Mouse (Mus musculus) embryonic facial prominence, embryonic 13.5 days (tissue): ENCODE measurements around the gene Dbn1. TPM values are rescaled to one million over a fixed set of nuclear protein-coding genes. Genes with fewer than 3 reads are reported as not detected.

Experiments
- ATAC-seq: fragments of 200-750 bp; cut with Nextera tagmentation; 2 replicates; pipeline ENCODE4 v1.8.0; 2017; ENCODE audit warnings: low read depth; ENCODE audit not compliant: insufficient number of reproducible peaks, insufficient read depth, low FRiP score, low TSS enrichment
- H3K27ac ChIP-seq: fragments of 300-500 bp; sonication (generic); 2 replicates; pipeline ENCODE4 v1.5.1; 2015; ENCODE audit warnings: moderate library complexity, mild to moderate bottlenecking, inconsistent platforms
- H3K27me3 ChIP-seq: fragments of 300-500 bp; sonication (generic); 2 replicates; pipeline ENCODE4 v1.6.1; 2015; ENCODE audit warnings: mild to moderate bottlenecking, inconsistent platforms
- H3K36me3 ChIP-seq: fragments of 300-500 bp; sonication (generic); 2 replicates; pipeline ENCODE4 v1.6.1; 2015; ENCODE audit warnings: mild to moderate bottlenecking, inconsistent platforms
- H3K4me1 ChIP-seq: fragments of 300-500 bp; sonication (generic); 2 replicates; pipeline ENCODE4 v1.6.1; 2015; ENCODE audit warnings: inconsistent platforms
- H3K4me2 ChIP-seq: fragments of 300-500 bp; sonication (generic); 2 replicates; pipeline ENCODE4 v1.6.1; 2015; ENCODE audit warnings: moderate library complexity, mild to moderate bottlenecking, inconsistent platforms
- H3K4me3 ChIP-seq: fragments of 300-500 bp; sonication (generic); 2 replicates; pipeline ENCODE4 v1.5.1; 2015; ENCODE audit warnings: mild to moderate bottlenecking, inconsistent platforms
- H3K9ac ChIP-seq: fragments of 300-500 bp; sonication (generic); 2 replicates; pipeline ENCODE4 v1.6.1; 2015; ENCODE audit warnings: mild to moderate bottlenecking, inconsistent platforms
- H3K9me3 ChIP-seq: fragments of 300-500 bp; sonication (generic); 2 replicates; pipeline ENCODE4 v1.6.1; 2016; ENCODE audit warnings: inconsistent platforms
- WGBS: fragments of 180-500 bp; shearing (Covaris S2); methylation state at CpG from one replicate; pipeline ENCODE4 v1.1.7; 2015; ENCODE audit warnings: mixed read lengths; 5-methylcytosine and 5-hydroxymethylcytosine counted together
- polyA plus RNA-seq: library from polyadenylated mRNA; unstranded; fragments of >200 nt; fragmentation: Nextera tagmentation; extraction: Ambion mirVana; gene quantifications from 2 replicates; pipeline ENCODE4 v1.2.1, GENCODE M21; 2015

The Dbn1 gene
- polyA plus RNA-seq, 1 experiment from 2014 or later = 276 TPM

DNA sequence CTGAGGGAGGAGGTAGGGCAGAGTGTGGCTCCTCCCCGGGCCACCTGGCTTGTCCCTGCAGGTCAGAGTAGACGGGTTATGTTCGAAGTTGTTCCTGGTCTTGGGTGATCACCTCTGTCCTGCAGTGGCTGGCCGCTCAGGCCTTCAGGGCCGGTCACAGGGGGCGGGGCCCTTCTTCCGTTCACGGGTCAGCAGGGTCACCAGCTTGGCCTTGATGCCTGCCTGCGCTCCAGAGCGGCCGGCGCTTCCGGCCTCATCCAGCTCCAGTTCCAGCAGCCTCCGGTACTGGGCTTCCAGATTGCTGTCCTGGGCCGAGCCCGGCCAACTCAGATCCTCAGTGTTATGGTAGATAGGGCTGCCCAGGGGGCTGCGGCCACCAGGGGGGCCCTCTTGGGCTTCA lies 35.4 kb upstream of the Dbn1 start:
- H3K4me3 ChIP-seq = no peak overlapping the region
- H3K9me3 ChIP-seq = no peaks in the 10 kb centered on the region
- H3K9ac ChIP-seq = no peak overlapping the region
- no peaks in the 10 kb centered on the region for H3K4me1 ChIP-seq
- 39% methylated on average over 17 of the region's 17 CpGs for WGBS
- no peak for ATAC-seq
- no peaks in the 10 kb centered on the region for H3K27me3 ChIP-seq
- no peaks in the 10 kb centered on the region for H3K36me3 ChIP-seq
- no peak overlapping the region for H3K4me2 ChIP-seq
- H3K27ac ChIP-seq = no peak overlapping the region

DNA sequence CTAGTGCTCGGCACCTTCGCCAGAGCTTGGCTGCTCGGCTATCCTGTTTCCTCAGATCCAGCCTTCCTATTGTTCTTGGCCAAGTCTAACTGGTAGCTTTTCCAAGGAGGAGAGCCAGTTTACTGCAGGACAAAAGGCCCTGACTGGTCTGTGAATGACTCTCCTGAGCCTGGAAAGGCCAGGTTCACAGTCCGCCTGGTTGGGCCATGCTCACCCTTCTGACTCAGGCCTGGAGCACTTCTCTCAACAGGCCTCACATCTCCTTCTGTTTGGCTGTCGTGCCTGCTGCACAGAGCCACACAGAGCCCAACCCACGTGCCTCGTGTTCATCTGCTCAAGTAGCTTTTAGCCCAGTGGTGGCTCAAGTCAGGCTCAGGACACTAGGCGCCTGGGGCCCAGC lies 34.8 kb upstream of the Dbn1 start:
- no peaks in the 10 kb centered on the region for H3K4me1 ChIP-seq
- WGBS = 57% methylated on average over 8 of the region's 8 CpGs
- H3K27ac ChIP-seq = no peak overlapping the region
- H3K4me3 ChIP-seq = no peak overlapping the region
- H3K4me2 ChIP-seq = no peak overlapping the region
- H3K9ac ChIP-seq = no peak overlapping the region
- no peaks in the 10 kb centered on the region for H3K9me3 ChIP-seq
- no peaks in the 10 kb centered on the region for H3K27me3 ChIP-seq
- ATAC-seq = no peak
- no peaks in the 10 kb centered on the region for H3K36me3 ChIP-seq

DNA sequence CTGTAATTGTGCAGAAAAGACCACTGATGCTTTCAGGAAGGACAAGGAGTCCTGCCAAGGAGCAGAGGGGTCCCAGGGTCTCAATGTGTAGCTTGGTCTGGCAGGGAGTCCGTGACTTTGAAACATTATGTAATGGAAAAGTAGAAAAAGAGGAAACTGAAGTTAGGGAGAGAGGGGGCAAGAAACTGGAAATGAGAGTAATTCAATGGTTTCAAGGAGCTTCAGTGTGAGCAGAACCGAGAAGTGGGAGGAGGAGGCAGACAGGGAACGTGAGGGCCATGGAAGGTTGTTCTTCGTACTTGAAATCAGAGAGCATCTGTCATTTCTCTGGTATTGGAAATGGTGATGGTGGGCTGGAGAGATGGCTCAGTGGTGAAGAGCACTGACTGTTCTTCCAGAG lies 31.7 kb upstream of the Dbn1 start:
- Histone ChIP-seq H3K4me1 (no peaks in the 10 kb centered on the region), H3K36me3 (no peaks in the 10 kb centered on the region), H3K9ac (no peak overlapping the region), H3K4me3 (no peak overlapping the region), H3K27ac (no peak overlapping the region), H3K9me3 (no peaks in the 10 kb centered on the region), H3K4me2 (no peak overlapping the region), H3K27me3 (no peaks in the 10 kb centered on the region)
- ATAC-seq = no peak
- 76% methylated on average over 4 of the region's 4 CpGs for whole genome bisulfite sequencing

DNA sequence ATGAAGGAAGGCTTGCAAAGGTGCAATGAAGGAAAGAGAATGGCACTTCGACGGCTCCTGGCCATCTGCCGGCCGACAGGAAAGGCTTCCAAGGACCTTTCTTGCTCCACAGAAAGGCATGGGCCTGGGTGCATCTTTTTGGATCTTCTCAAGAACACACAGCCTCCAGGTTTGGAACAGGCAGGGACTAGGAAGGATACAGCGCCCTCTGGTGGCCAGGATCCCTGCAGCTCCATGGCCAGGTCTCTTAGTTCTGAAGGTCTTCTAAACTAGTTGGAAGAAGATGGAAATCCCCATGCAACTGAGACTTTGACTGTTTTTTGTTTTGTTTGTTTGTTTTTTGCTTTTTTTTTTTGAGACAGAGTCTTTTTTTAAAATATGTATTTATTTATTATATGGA lies 29.0 kb upstream of the Dbn1 start:
- WGBS = 5% methylated on average over 5 of the region's 5 CpGs
- ATAC-seq = no peak
- peaks cover 7% of the 10 kb centered on the region for H3K4me1 ChIP-seq
- H3K9me3 ChIP-seq = no peaks in the 10 kb centered on the region
- no peaks in the 10 kb centered on the region for H3K36me3 ChIP-seq
- no peak overlapping the region for H3K27ac ChIP-seq
- no peak overlapping the region for H3K9ac ChIP-seq
- no peak overlapping the region for H3K4me2 ChIP-seq
- H3K27me3 ChIP-seq = no peaks in the 10 kb centered on the region
- H3K4me3 ChIP-seq = no peak overlapping the region

DNA sequence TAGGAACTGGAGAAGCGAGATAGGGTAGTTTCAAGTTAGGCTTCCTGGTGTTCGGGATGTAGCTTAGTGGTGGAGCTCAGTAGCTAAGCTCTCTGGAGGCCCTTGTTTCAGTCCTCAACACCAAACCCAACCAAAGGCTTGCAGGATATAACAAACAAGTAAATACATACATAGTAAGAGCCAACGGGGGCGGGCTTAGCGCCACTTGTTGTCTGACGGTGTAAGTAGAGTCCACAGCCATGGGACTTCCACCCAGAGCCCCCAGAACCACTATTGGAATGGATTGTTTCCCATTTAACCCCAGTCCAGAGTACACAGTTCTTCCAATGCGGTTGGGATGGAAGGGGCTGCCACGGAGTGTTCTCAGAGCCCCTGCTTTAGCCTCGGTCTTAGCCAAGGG lies 25.9 kb upstream of the Dbn1 start:
- no peak overlapping the region for H3K27ac ChIP-seq
- peaks cover 34% of the 10 kb centered on the region for H3K4me1 ChIP-seq
- H3K9me3 ChIP-seq = no peaks in the 10 kb centered on the region
- peak overlapping the region; percentile 93; the same call in 1 of the 2 replicates for H3K9ac ChIP-seq
- peak overlapping the region; percentile 92 for H3K4me2 ChIP-seq
- H3K27me3 ChIP-seq = no peaks in the 10 kb centered on the region
- peak overlapping the region; percentile 87 for H3K4me3 ChIP-seq
- ATAC-seq = no peak
- H3K36me3 ChIP-seq = peaks cover 9% of the 10 kb centered on the region
- WGBS = 31% methylated on average over 9 of the region's 9 CpGs

DNA sequence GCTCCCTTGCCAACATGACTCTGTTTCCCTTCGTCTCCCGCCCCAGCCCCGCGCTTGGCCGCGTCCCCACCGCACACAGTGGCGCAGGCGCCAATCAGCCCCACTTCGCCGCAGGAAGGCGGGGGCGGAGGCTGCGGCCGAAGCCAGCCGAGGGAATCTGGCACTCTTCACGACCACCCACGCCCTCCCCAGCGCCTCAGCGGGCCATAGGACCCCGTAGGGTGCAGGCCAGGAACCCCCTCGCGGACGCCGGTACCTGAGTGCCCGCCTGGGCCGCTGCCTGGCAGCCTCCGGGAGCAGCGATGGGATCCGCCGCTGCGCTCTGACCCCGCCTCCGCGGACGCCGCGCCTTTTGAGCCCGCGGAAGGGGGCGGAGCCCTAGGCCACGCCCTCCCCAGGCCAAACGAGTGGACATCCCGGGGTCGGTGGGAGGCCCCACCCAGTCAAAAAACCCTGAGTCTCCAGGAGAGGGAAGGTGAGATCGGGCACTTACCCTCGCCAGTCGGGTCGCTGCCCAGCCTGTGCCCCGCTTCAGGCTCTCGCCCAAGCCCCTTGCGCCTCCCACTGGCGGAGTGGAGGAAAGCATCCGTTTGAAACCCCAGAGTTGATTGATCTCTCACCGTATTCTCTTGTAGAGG lies 25.3 kb upstream of the Dbn1 start, which contains the start of gene Pdlim7:
Gene Pdlim7, minus strand, starts transcription at position 566 of the 638 bp plus-strand sequence.
- peaks cover 35% of the 10 kb centered on the region for H3K4me1 ChIP-seq
- peak within 1 kb of the TSS; percentile 93 for H3K9ac ChIP-seq
- peaks cover 15% of the 10 kb centered on the region for H3K36me3 ChIP-seq
- peak within 1 kb of the TSS; percentile 92 for H3K4me2 ChIP-seq
- no peaks in the 10 kb centered on the region for H3K27me3 ChIP-seq
- peak within 1 kb of the TSS; percentile 89 for H3K27ac ChIP-seq
- under 1% methylated on average over 55 of the region's 55 CpGs for WGBS
- H3K4me3 ChIP-seq = peak within 1 kb of the TSS; percentile 87
- ATAC-seq = peak; percentile 57
- no peaks in the 10 kb centered on the region for H3K9me3 ChIP-seq

DNA sequence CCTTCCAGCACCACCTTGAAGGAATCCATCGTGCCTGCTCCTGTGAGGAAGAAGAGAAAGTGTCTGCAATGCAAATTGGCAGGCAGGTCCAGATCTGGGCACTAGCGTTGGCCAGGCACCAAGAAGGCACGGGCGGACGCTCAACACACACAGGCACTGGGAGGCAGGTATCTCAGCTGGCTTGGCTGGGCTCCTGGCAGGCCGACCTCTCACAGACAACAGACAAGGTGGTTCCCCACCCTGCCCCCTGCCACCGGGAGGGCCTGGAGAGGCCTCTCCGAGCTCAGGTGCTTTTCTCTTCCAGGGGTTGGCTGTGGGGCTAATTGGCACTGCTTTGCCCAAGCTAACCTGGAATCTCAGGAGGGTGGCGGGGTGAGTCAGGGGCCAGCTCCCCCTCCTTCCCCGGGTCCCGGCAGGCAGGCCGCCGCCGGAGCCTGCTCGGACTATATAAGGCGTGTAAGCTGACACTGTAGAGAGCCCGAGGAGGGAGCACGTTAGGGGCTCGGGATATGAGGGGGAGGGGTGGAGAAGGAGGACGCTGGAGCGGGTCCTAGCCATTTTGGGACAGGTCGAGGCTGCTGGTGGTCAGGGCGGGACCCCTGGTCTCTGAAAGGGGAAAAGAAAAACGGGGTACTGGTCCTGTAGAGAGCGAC lies 24.6 kb upstream of the Dbn1 start:
- peak overlapping the region; percentile 93 for H3K9ac ChIP-seq
- H3K36me3 ChIP-seq = peaks cover 23% of the 10 kb centered on the region
- ATAC-seq = peak; percentile 57
- peaks cover 35% of the 10 kb centered on the region for H3K4me1 ChIP-seq
- H3K4me2 ChIP-seq = peak overlapping the region; percentile 92
- H3K27me3 ChIP-seq = no peaks in the 10 kb centered on the region
- peak overlapping the region; percentile 87 for H3K4me3 ChIP-seq
- H3K27ac ChIP-seq = peak overlapping the region; percentile 89
- H3K9me3 ChIP-seq = no peaks in the 10 kb centered on the region
- WGBS = 1% methylated on average over 25 of the region's 25 CpGs

DNA sequence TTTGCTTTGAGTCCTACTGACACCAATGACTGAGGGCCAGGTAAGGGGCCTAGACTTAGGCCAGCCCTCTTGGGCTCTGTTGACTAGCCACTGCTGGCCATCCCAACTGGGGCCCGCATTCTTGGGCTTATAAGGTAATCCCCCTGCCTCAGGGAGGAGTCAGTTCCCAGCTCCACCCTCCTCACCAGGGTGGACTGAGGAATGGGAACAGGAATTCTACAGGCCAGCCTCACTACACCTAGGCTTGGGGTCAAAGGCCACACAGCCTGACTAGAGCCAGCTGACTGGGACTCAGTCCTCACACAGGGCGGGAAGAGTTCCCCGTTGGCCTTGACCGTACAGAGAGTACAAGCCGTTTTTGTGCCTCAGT lies 23.6 kb upstream of the Dbn1 start:
- Histone ChIP-seq H3K27me3 (no peaks in the 10 kb centered on the region), H3K36me3 (peaks cover 33% of the 10 kb centered on the region), H3K4me3 (peak overlapping the region; percentile 87), H3K27ac (peak overlapping the region; percentile 89), H3K4me1 (peaks cover 35% of the 10 kb centered on the region), H3K9me3 (no peaks in the 10 kb centered on the region), H3K9ac (peak overlapping the region; percentile 93), H3K4me2 (peak overlapping the region; percentile 92)
- ATAC-seq = no peak
- 12% methylated on average over 5 of the region's 5 CpGs for WGBS

DNA sequence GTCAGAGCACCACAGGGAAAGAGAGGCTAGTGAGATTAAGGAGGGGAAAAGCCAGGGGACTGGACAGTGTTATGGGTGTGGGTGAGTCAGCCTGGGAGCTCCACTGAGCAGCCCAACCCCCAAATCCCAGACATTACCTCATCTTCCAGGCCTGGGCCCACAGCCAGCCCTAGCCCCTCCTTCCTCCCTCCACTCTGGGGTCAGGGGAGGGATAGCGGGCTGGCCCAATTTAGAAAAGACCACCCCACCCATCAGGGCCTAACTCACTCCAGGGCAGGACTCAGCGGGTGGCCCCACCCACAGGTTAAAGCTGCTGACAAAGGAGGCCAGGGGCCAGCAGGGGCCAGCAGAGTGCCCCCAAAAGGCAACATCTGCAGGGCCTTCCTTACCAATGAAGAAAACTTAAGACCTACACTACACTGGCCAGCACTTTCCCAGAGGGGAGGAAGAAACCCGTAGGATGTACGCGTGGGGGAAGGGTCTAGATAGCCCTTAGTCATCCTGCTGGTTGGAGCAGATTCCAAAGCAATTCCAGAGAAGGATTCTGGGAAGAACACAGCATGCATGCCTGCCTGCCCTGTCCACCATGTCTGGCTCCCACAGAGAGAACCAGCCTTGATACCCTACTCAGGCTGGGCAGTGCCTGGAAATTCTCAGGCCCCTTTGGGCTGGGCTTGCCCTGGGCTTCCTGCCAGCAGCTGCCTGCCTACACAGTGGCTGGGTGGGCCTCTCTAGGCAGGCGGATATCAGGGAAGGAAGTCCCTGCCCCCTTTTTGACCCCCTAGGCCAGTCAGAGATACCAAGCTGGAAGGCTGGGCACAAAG lies 23.0 kb upstream of the Dbn1 start:
- H3K27ac ChIP-seq = peak overlapping the region; percentile 89
- H3K9me3 ChIP-seq = no peaks in the 10 kb centered on the region
- peak; percentile 56 for ATAC-seq
- 7% methylated on average over 6 of the region's 6 CpGs for whole genome bisulfite sequencing
- H3K4me3 ChIP-seq = peak overlapping the region; percentile 87
- H3K4me2 ChIP-seq = peak overlapping the region; percentile 92
- peak overlapping the region; percentile 93 for H3K9ac ChIP-seq
- peaks cover 39% of the 10 kb centered on the region for H3K36me3 ChIP-seq
- no peaks in the 10 kb centered on the region for H3K27me3 ChIP-seq
- peaks cover 35% of the 10 kb centered on the region for H3K4me1 ChIP-seq

DNA sequence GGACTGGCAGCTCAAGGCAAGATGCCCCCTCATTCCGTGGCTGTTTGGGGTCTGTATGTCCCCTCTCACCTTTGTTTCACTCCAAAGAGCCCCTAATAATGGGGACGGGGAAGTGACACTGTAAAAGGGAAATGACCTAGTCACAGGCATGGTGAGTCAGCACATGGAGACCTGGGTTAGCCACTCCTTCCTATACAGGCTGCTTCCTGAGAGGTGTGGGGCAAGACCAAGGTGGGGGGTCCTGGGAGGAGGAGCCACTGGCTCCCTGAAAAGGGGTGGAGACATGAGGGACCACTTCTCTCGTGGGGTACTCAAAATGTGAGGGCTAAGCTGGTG lies 22.4 kb upstream of the Dbn1 start:
- Histone ChIP-seq H3K4me3 (0 out of 2 replicates have a peak overlapping the region, but pooled peaks have one; percentile 87), H3K9me3 (no peaks in the 10 kb centered on the region), H3K4me2 (peak overlapping the region; percentile 92), H3K36me3 (peaks cover 45% of the 10 kb centered on the region), H3K9ac (peak overlapping the region; percentile 32; the same call in 1 of the 2 replicates), H3K27me3 (no peaks in the 10 kb centered on the region), H3K27ac (peak overlapping the region; percentile 89), H3K4me1 (peaks cover 35% of the 10 kb centered on the region)
- WGBS = 29% methylated on average over 3 of the region's 3 CpGs
- no peak for ATAC-seq

DNA sequence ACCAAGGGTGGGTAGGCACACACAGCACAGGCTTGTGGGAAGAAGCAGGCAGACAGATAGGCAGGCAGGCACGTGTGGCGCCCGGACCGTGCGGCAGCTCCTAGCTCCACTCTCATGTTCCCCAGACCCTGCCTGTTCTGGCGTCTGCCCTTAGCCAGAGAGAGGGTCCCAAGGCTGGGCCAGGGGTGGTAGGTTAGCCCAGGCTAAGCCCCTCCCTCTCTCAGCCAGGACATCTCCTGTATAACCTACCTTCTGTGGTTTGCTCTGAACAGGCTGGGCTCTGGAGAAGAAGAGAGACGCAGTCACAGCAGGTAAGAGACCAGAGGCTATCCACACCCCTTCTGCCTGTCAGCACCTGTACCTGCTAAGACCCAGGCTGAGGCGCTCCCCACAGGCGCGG lies 20.6 kb upstream of the Dbn1 start:
- Histone ChIP-seq H3K4me1 (peaks cover 35% of the 10 kb centered on the region), H3K9me3 (no peaks in the 10 kb centered on the region), H3K27ac (no peak overlapping the region), H3K36me3 (peaks cover 62% of the 10 kb centered on the region), H3K4me3 (no peak overlapping the region), H3K9ac (no peak overlapping the region), H3K27me3 (no peaks in the 10 kb centered on the region), H3K4me2 (no peak overlapping the region)
- WGBS = 84% methylated on average over 10 of the region's 10 CpGs
- ATAC-seq = no peak
